Mouse (Mus musculus) neural tube, embryonic 13.5 days (tissue): ENCODE results near the gene S1pr1. TPM values are rescaled to one million over a fixed set of nuclear protein-coding genes. Genes with fewer than 3 reads are reported as not detected.

Experiments
- ATAC-seq: fragments of 200-750 bp; cut with Nextera tagmentation; 2 replicates; pipeline ENCODE4 v1.8.0; 2017; ENCODE audit warnings: low read depth, mild to moderate bottlenecking, moderate TSS enrichment, moderate library complexity
- H3K27ac ChIP-seq: fragments of 300-500 bp; sonication (generic); replicated peaks from 2 replicates; pipeline ENCODE4 v1.5.1; 2015; ENCODE audit warnings: moderate library complexity, mild to moderate bottlenecking, inconsistent platforms
- H3K27me3 ChIP-seq: fragments of 300-500 bp; sonication (generic); 2 replicates; pipeline ENCODE4 v1.6.1; 2015; ENCODE audit warnings: mild to moderate bottlenecking, inconsistent platforms
- H3K36me3 ChIP-seq: fragments of 300-500 bp; sonication (generic); 2 replicates; pipeline ENCODE4 v1.6.1; 2015; ENCODE audit warnings: mild to moderate bottlenecking, inconsistent platforms
- H3K4me1 ChIP-seq: fragments of 300-500 bp; sonication (generic); replicated peaks from 2 replicates; pipeline ENCODE4 v1.6.1; 2015; ENCODE audit warnings: inconsistent platforms
- H3K4me2 ChIP-seq: fragments of 300-500 bp; sonication (generic); 2 replicates; pipeline ENCODE4 v1.6.1; 2015; ENCODE audit warnings: inconsistent platforms, mild to moderate bottlenecking, moderate library complexity
- H3K4me3 ChIP-seq: fragments of 300-500 bp; sonication (generic); 2 replicates; pipeline ENCODE4 v1.5.1; 2015; ENCODE audit warnings: mild to moderate bottlenecking, inconsistent platforms
- H3K9ac ChIP-seq: fragments of 300-500 bp; sonication (generic); 2 replicates; pipeline ENCODE4 v1.6.1; 2015; ENCODE audit warnings: moderate library complexity, mild to moderate bottlenecking, inconsistent platforms
- H3K9me3 ChIP-seq: fragments of 300-500 bp; sonication (generic); 2 replicates; pipeline ENCODE4 v1.6.1; 2016; ENCODE audit warnings: inconsistent platforms
- WGBS: fragments of 180-500 bp; shearing (Covaris S2); methylation state at CpG from one replicate; pipeline ENCODE4 v1.1.7; 2015; 5-methylcytosine and 5-hydroxymethylcytosine counted together
- polyA plus RNA-seq: library from polyadenylated mRNA; unstranded; fragments of >200 nt; fragmentation: Nextera tagmentation; extraction: Ambion mirVana; gene quantifications from 2 replicates; pipeline ENCODE4 v1.2.1, GENCODE M21; 2015

Gene S1pr1
- polyA plus RNA-seq, 1 experiment from 2014 or later, result 25.4 TPM

- ATAC-seq, result peak; percentile 88
- WGBS, result 51% methylated on average over 9 of the region's 9 CpGs
- H3K27me3 ChIP-seq, result no peaks in the 10 kb centered on the region
- H3K9ac ChIP-seq, result no peak overlapping the region
- H3K4me3 ChIP-seq, result no peak overlapping the region
- H3K9me3 ChIP-seq, result no peaks in the 10 kb centered on the region
- no peak overlapping the region for H3K4me2 ChIP-seq
- no peaks in the 10 kb centered on the region for H3K36me3 ChIP-seq
- no peak overlapping the region for H3K27ac ChIP-seq
- 0 out of 2 replicates have a peak, but pooled peaks cover 3% of the 10 kb centered on the region for H3K4me1 ChIP-seq
Measured at GRCm38 (mm10) chr3:115660701-115661460, 54.0 kb downstream of the S1pr1 start.

Other genes starting within 250 kb of the S1pr1 start
- 28.5 and 29.6 TPM in 2 replicates for gene Dph5, start 172.8 kb upstream of the S1pr1 start, polyA plus RNA-seq